Mouse (Mus musculus): ENCODE results near the gene St7. TPM values are rescaled to one million over a fixed set of nuclear protein-coding genes. Genes with fewer than 3 reads are reported as not detected.

The St7 gene
- total and polyA plus RNA-seq, 2 experiments from 2014 or later: 41.9 to 67.3 TPM

DNA sequence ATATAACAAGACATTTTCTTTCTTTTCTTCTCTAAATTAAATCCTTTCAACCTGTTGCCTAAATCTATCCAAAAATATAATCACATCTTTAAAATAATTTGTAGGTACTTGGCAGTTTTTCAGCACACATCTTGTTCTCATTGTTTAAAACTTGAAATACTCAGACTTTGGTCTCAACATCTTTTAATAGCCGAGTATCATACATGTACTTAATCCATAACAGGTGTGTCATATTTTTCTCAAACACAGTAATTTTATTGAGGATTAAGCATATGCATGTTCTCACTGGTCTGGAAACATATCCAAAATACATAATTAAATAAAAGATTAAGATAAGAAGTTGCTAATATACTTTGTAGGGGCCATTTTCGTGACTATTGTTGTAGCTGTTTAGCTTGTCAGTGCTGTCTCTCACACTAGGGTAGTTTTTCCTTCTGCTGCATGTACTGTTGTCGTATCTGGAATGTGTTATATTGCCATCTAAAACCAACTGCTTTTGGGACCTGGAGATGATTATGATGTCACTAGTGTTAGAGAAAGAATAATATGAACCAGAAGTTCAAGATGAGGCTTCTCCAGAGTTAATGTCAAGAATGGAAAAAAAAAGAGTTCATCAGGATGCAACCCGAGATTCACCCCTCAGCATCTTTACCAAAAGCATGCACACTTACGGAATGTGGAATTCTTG is 161.0 kb downstream of the St7 start:
- Histone ChIP-seq H3K4me3 (ENCODE audit: low read depth, low read length) (no peak overlapping the region), H3K9ac (no peak overlapping the region), H3K9me3 (ENCODE audit: low read length) (no peaks in the 10 kb centered on the region), H3K4me1 (ENCODE audit: insufficient read depth) (no peaks in the 10 kb centered on the region), H3K27ac (ENCODE audit: low read depth, low read length) (no peak overlapping the region), H3K27me3 (ENCODE audit: insufficient read depth, low read length) (no peaks in the 10 kb centered on the region), H3K36me3 (ENCODE audit: insufficient read depth) (peaks cover 23% of the 10 kb centered on the region; the same call in 1 of the 2 replicates), H3K4me2 (ENCODE audit: low read depth) (no peak overlapping the region)
- DNase-seq (no peak), ATAC-seq (no peak)
- WGBS: 90% methylated on average over 5 of the region's 5 CpGs
- TF ChIP-seq CTCF (IDR thresholded peaks at IDR 0.05; ENCODE audit: low read depth): no peak

DNA sequence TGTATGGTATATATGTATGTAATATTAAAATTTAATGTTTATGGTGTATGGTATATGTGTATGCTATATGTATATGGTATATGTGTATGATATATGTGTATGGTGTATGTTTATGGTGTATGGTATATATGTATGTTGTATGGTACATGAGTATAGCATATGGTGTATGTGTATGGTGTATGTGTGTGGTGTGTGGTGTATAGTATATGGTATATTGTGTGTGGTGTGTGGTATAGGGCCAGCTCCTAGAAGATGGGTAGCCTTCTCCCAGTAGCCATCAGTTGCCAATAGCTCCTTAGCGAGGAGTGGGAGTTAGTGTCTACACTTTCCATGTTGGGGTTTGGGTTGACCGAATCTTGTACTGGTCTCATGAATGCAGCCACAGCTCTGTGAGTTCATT is 162.9 kb downstream of the St7 start:
- Histone ChIP-seq H3K27me3 (ENCODE audit: insufficient read depth, low read length) (no peaks in the 10 kb centered on the region), H3K4me3 (ENCODE audit: low read depth, low read length) (no peak overlapping the region), H3K4me2 (ENCODE audit: low read depth) (no peak overlapping the region), H3K27ac (ENCODE audit: low read depth, low read length) (no peak overlapping the region), H3K4me1 (ENCODE audit: insufficient read depth) (no peaks in the 10 kb centered on the region), H3K9ac (no peak overlapping the region), H3K9me3 (ENCODE audit: low read length) (no peaks in the 10 kb centered on the region), H3K36me3 (ENCODE audit: insufficient read depth) (peaks cover 28% of the 10 kb centered on the region)
- ATAC-seq (no peak), DNase-seq (no peak)
- 94% methylated on average over 2 of the region's 2 CpGs for WGBS
- no peak for TF ChIP-seq CTCF (IDR thresholded peaks at IDR 0.05; ENCODE audit: low read depth)

GRCm38 (mm10) chr6:17859564-17859963 is 166.8 kb downstream of the St7 start:
- ATAC-seq (no peak), DNase-seq (no peak)
- Histone ChIP-seq H3K27me3 (ENCODE audit: insufficient read depth, low read length) (no peaks in the 10 kb centered on the region), H3K4me2 (ENCODE audit: low read depth) (no peak overlapping the region), H3K4me1 (ENCODE audit: insufficient read depth) (no peaks in the 10 kb centered on the region), H3K9me3 (ENCODE audit: low read length) (no peaks in the 10 kb centered on the region), H3K27ac (ENCODE audit: low read depth, low read length) (no peak overlapping the region), H3K36me3 (ENCODE audit: insufficient read depth) (peaks cover 27% of the 10 kb centered on the region), H3K4me3 (ENCODE audit: low read depth, low read length) (no peak overlapping the region), H3K9ac (no peak overlapping the region)
- no peak for TF ChIP-seq CTCF (IDR thresholded peaks at IDR 0.05; ENCODE audit: low read depth)
- 94% methylated on average over 1 of the region's 1 CpGs for WGBS

- no peaks in the 10 kb centered on the region for H3K9me3 ChIP-seq (ENCODE audit: low read length)
- H3K9ac ChIP-seq: no peak overlapping the region
- peaks cover 24% of the 10 kb centered on the region; the same call in 1 of the 2 replicates for H3K36me3 ChIP-seq (ENCODE audit: insufficient read depth)
- H3K4me1 ChIP-seq (ENCODE audit: insufficient read depth): no peaks in the 10 kb centered on the region
- TF ChIP-seq CTCF (IDR thresholded peaks at IDR 0.05; ENCODE audit: low read depth): no peak
- ATAC-seq: no peak
- 92% methylated on average over 1 of the region's 1 CpGs for WGBS
- H3K4me2 ChIP-seq (ENCODE audit: low read depth): no peak overlapping the region
- no peak overlapping the region for H3K27ac ChIP-seq (ENCODE audit: low read depth, low read length)
- DNase-seq: no peak
- H3K4me3 ChIP-seq (ENCODE audit: low read depth, low read length): no peak overlapping the region
- no peaks in the 10 kb centered on the region for H3K27me3 ChIP-seq (ENCODE audit: insufficient read depth, low read length)
Measured at GRCm38 (mm10) chr6:17860463-17860862, 167.7 kb downstream of the St7 start.

- DNase-seq (no peak), ATAC-seq (no peak)
- H3K9me3 ChIP-seq (ENCODE audit: low read length): no peaks in the 10 kb centered on the region
- TF ChIP-seq CTCF (IDR thresholded peaks at IDR 0.05; ENCODE audit: low read depth): no peak
- peaks cover 31% of the 10 kb centered on the region for H3K36me3 ChIP-seq (ENCODE audit: insufficient read depth)
- H3K9ac ChIP-seq: no peak overlapping the region
- no peak overlapping the region for H3K4me3 ChIP-seq (ENCODE audit: low read depth, low read length)
- no peak overlapping the region for H3K27ac ChIP-seq (ENCODE audit: low read depth, low read length)
- H3K4me2 ChIP-seq (ENCODE audit: low read depth): no peak overlapping the region
- 50% methylated on average over 1 of the region's 1 CpGs for WGBS
- H3K27me3 ChIP-seq (ENCODE audit: insufficient read depth, low read length): no peaks in the 10 kb centered on the region
- H3K4me1 ChIP-seq (ENCODE audit: insufficient read depth): no peaks in the 10 kb centered on the region
Measured at GRCm38 (mm10) chr6:17867796-17868195, 175.1 kb downstream of the St7 start.

- no peaks in the 10 kb centered on the region for H3K27me3 ChIP-seq (ENCODE audit: insufficient read depth, low read length)
- H3K4me3 ChIP-seq (ENCODE audit: low read depth, low read length): no peak overlapping the region
- peaks cover 26% of the 10 kb centered on the region for H3K36me3 ChIP-seq (ENCODE audit: insufficient read depth)
- ATAC-seq: no peak
- no peak for DNase-seq
- no peaks in the 10 kb centered on the region for H3K4me1 ChIP-seq (ENCODE audit: insufficient read depth)
- H3K9me3 ChIP-seq (ENCODE audit: low read length): no peaks in the 10 kb centered on the region
- WGBS: 76% methylated on average over 3 of the region's 3 CpGs
- H3K9ac ChIP-seq: no peak overlapping the region
- H3K4me2 ChIP-seq (ENCODE audit: low read depth): no peak overlapping the region
- H3K27ac ChIP-seq (ENCODE audit: low read depth, low read length): no peak overlapping the region
- TF ChIP-seq CTCF (IDR thresholded peaks at IDR 0.05; ENCODE audit: low read depth): no peak
Measured at GRCm38 (mm10) chr6:17871831-17872372, 179.2 kb downstream of the St7 start.

DNA sequence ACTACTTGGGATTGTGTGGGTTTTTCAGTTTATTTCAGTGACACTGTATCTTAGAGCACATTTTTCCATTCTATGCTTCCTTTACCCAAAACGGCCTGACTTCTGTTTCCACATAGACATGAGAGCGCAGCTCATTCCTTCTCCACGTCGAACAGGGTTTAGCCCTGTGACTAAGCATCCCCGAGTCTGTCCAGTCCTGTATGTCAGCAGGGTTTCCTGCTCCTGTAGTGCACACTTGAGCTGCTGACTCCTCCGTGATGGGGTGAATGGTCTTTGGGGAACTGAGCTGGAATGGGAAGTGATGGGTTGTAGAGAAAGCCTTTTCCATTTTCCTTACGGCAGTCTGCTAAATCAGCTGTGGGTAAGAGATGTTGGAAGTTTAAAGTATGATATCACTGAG is 182.9 kb downstream of the St7 start:
- H3K36me3 ChIP-seq (ENCODE audit: insufficient read depth): peaks cover 10% of the 10 kb centered on the region; the same call in 1 of the 2 replicates
- ATAC-seq (0 out of 2 replicates have a peak, but pooled peaks have one; percentile 10), DNase-seq (no peak)
- no peak overlapping the region for H3K4me2 ChIP-seq (ENCODE audit: low read depth)
- no peaks in the 10 kb centered on the region for H3K27me3 ChIP-seq (ENCODE audit: insufficient read depth, low read length)
- no peaks in the 10 kb centered on the region for H3K9me3 ChIP-seq (ENCODE audit: low read length)
- 67% methylated on average over 7 of the region's 7 CpGs for WGBS
- TF ChIP-seq CTCF (IDR thresholded peaks at IDR 0.05; ENCODE audit: low read depth): no peak
- H3K27ac ChIP-seq (ENCODE audit: low read depth, low read length): 0 out of 2 replicates have a peak overlapping the region, but pooled peaks have one; percentile 59
- H3K9ac ChIP-seq: no peak overlapping the region
- no peaks in the 10 kb centered on the region for H3K4me1 ChIP-seq (ENCODE audit: insufficient read depth)
- H3K4me3 ChIP-seq (ENCODE audit: low read depth, low read length): no peak overlapping the region
